ENCODE assay signal across 25 mouse cellular contexts in the genomic region with DNA sequence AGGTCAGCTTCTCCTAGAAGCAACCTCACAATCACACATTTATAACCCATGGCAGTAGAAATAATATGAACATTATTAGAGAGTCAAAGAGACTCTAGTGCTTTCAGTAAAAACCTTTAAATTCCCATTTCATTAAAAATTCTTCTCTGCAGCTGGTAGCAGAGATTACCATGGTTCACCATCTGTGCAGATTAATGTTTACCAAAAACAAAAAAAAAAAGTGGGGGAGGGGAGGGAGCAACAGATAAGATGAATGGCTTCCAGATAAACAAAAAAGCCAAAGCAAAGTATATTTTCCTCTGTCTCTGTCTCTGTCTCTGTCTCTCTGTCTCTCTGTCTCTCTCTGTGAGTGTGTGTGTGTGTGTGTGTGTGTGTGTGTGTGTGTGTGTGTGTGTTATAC.
"Had no signal": no experiment of that assay in that cellular context is flagged by ENCODE, and none has a peak within 500 bp of the region (broad histone marks: within the 10 kb centered on the region; RNA-seq: fewer than 3 reads in every experiment).

No protein-coding gene starts in this region.

- H3K9ac ChIP-seq: heart, embryonic 12.5 days; hindbrain, embryonic 12.5 days; hindbrain, embryonic 14.5 days; intestine, embryonic 15.5 days; limb, embryonic 12.5 days had no signal

- H3K9me3 ChIP-seq: heart, embryonic 10.5 days; heart, embryonic 12.5 days; hindbrain, embryonic 10.5 days; hindbrain, embryonic 12.5 days; intestine, embryonic 15.5 days; limb, embryonic 10.5 days; limb, embryonic 12.5 days had no signal

- ATAC-seq: hindbrain, embryonic 16.5 days; inflammation-experienced regulatory T-cells, adult 6 months; intestine, embryonic 15.5 days; intestine, postnatal 0 days had no signal

- H3K4me3 ChIP-seq: gastrocnemius, adult 2 months; heart, embryonic 10.5 days; heart, embryonic 12.5 days; hindbrain, embryonic 10.5 days; hindbrain, embryonic 12.5 days; intestine, embryonic 15.5 days; layer of hippocampus, adult 2 months; left cerebral cortex, adult 2 months; limb, embryonic 10.5 days; limb, embryonic 12.5 days had no signal

- DNase-seq: gastrocnemius, adult 2 months; gastrocnemius, postnatal 10 days; gastrocnemius, postnatal 25 days; heart, adult 18-20 months; heart, postnatal 10 days; heart, postnatal 4 days; kidney, adult 18-20 months; kidney, adult 8-10 months; kidney, postnatal 10 days; kidney, postnatal 25 days; kidney, postnatal 4 days; liver had no signal

- H3K27me3 ChIP-seq: heart, embryonic 12.5 days; hindbrain, embryonic 12.5 days; intestine, embryonic 15.5 days; limb, embryonic 12.5 days had no signal

- H3K4me2 ChIP-seq: heart, embryonic 12.5 days; hindbrain, embryonic 12.5 days; hindbrain, embryonic 14.5 days; intestine, embryonic 15.5 days; limb, embryonic 12.5 days had no signal

- H3K4me1 ChIP-seq: heart, embryonic 10.5 days; heart, embryonic 12.5 days; hindbrain, embryonic 10.5 days; hindbrain, embryonic 12.5 days; intestine, embryonic 15.5 days; limb, embryonic 10.5 days; limb, embryonic 12.5 days had no signal

- H3K27ac ChIP-seq: gastrocnemius, adult 2 months; heart, embryonic 10.5 days; hindbrain, embryonic 10.5 days; hindbrain, embryonic 12.5 days; hindbrain, embryonic 14.5 days; intestine, embryonic 15.5 days; layer of hippocampus, adult 2 months; left cerebral cortex, adult 2 months; limb, embryonic 10.5 days; limb, embryonic 12.5 days had no signal

- H3K36me3 ChIP-seq: heart, embryonic 10.5 days; heart, embryonic 12.5 days; hindbrain, embryonic 10.5 days; hindbrain, embryonic 12.5 days; intestine, embryonic 15.5 days; limb, embryonic 10.5 days; limb, embryonic 12.5 days had no signal
